In the genomic region with DNA sequence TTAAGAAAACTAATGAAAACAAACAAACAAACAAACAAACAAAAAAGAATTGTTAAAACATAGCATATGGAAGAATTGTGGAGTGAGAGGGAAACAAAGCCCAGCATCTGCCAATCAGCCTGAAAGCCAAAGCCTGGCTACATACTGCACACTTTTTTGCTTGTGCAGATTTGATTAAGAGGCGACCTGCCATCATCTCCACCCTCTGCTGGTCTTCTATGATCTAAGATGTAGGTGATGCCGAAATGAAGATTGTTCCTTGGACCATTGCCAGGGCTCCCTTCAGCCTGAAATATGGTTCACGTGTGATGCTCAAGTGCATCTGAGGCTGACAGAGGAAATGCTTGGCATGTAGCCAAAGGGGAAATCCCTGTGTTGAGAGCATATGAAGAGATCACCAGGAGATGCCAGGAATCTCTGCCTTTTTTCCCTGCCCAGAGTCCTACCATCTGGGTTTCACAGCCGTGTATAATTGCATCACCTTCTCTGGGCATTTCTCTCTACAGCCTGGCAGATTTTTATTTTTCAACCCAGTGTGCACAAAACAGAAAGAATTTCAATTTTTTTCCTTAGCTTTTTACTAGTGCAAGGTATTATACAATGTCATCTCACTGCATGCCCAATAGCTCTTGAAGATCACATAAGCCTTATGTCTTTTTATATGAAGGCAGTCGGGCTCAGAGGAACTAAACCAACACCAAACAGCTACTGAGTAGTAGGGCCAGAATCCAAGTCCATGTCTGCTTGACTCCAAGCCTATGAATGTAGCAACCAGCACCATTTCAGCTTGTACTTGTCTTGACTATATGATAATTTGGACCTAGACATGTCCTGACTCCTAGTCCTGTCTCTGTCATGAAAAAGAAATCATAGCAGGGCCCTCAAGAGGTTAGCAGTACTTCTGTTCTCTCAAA, we compare ENCODE assay signal across 10 mouse cellular contexts. TPM values are rescaled to one million over a fixed set of nuclear protein-coding genes. Genes with fewer than 3 reads are reported as not detected.
DNase-seq lines count a peak whose midpoint lies in the region; ATAC-seq lines count a peak whose summit lies in the region.
"Had no signal": no experiment of that assay in that cellular context is flagged by ENCODE, and none has a peak within 500 bp of the region (broad histone marks: within the 10 kb centered on the region; RNA-seq: fewer than 3 reads in every experiment).

No protein-coding gene starts in this region.

- no peaks in the 10 kb centered on the region; the same call in 1 of the 2 replicates for H3K27me3 ChIP-seq in forebrain, embryonic 15.5 days
- peaks cover 5% of the 10 kb centered on the region; the same call in 1 of the 2 replicates for H3K27me3 ChIP-seq in forebrain, embryonic 10.5 days (ENCODE audit: poor library complexity, severe bottlenecking)
- H3K27me3 ChIP-seq in liver, embryonic 11.5 days (replicated peaks; ENCODE audit: control insufficient read depth, insufficient read depth, low read length): no peaks in the 10 kb centered on the region
- no peaks in the 10 kb centered on the region for H3K27me3 ChIP-seq in neural tube, embryonic 14.5 days (ENCODE audit: control insufficient read depth, insufficient read depth, low read length)

- peak; percentile 83 for ATAC-seq in forebrain, embryonic 15.5 days (replicated peaks)
- no peak for ATAC-seq in liver, embryonic 11.5 days (replicated peaks; ENCODE audit: low FRiP score)
- peak; percentile 79; the same call in 1 of the 2 replicates for ATAC-seq in neural tube, embryonic 14.5 days (ENCODE audit: low read depth)

- H3K27ac ChIP-seq in forebrain, embryonic 15.5 days (replicated peaks): peak overlapping the region; percentile 4; the same call in 1 of the 2 replicates
- H3K27ac ChIP-seq in forebrain, embryonic 10.5 days: no peak overlapping the region
- no peak overlapping the region for H3K27ac ChIP-seq in liver, embryonic 11.5 days (ENCODE audit: low read depth, low read length)
- H3K27ac ChIP-seq in neural tube, embryonic 14.5 days (ENCODE audit: low read depth, low read length): no peak overlapping the region

- H3K9ac ChIP-seq in forebrain, embryonic 15.5 days (replicated peaks): no peak overlapping the region
- no peak overlapping the region for H3K9ac ChIP-seq in liver, embryonic 11.5 days (ENCODE audit: low read depth, low read length)
- H3K9ac ChIP-seq in neural tube, embryonic 14.5 days (replicated peaks; ENCODE audit: low read depth, low read length): no peak overlapping the region

- no peak for DNase-seq in forebrain, embryonic 10.5 days (ENCODE audit: extremely low spot score, low spot score)
- peak; percentile 9 for DNase-seq in liver
- no peak for DNase-seq in liver, embryonic 11.5 days (ENCODE audit: low spot score)
- DNase-seq in cerebellum, postnatal 25 days: peak; percentile 71 to 78
- no peak for DNase-seq in spleen, postnatal 10 days (ENCODE audit: low spot score in 2 of 2)
- no peak for DNase-seq in thymus, postnatal 4 days

- 27% methylated on average over 5 of the region's 5 CpGs for WGBS in forebrain, embryonic 15.5 days
- 83% methylated on average over 5 of the region's 5 CpGs for WGBS in forebrain, embryonic 10.5 days
- WGBS in liver, embryonic 11.5 days: 58% methylated on average over 5 of the region's 5 CpGs
- WGBS in neural tube, embryonic 14.5 days: 40% methylated on average over 5 of the region's 5 CpGs

- H3K36me3 ChIP-seq in forebrain, embryonic 15.5 days: no peaks in the 10 kb centered on the region
- H3K36me3 ChIP-seq in forebrain, embryonic 10.5 days (replicated peaks): no peaks in the 10 kb centered on the region
- H3K36me3 ChIP-seq in liver, embryonic 11.5 days (ENCODE audit: control insufficient read depth, insufficient read depth, low read length): no peaks in the 10 kb centered on the region
- H3K36me3 ChIP-seq in neural tube, embryonic 14.5 days (ENCODE audit: control insufficient read depth, insufficient read depth, low read length): no peaks in the 10 kb centered on the region

- H3K4me3 ChIP-seq in forebrain, embryonic 15.5 days: no peak overlapping the region
- H3K4me3 ChIP-seq in forebrain, embryonic 10.5 days: no peak overlapping the region
- no peak overlapping the region for H3K4me3 ChIP-seq in liver, embryonic 11.5 days (ENCODE audit: low read depth, low read length)
- H3K4me3 ChIP-seq in neural tube, embryonic 14.5 days (ENCODE audit: low read depth, low read length): no peak overlapping the region

- peaks cover 31% of the 10 kb centered on the region for H3K4me1 ChIP-seq in forebrain, embryonic 15.5 days
- H3K4me1 ChIP-seq in forebrain, embryonic 10.5 days: peaks cover 17% of the 10 kb centered on the region
- no peaks in the 10 kb centered on the region for H3K4me1 ChIP-seq in liver, embryonic 11.5 days (replicated peaks; ENCODE audit: control insufficient read depth, insufficient read depth, low read length)
- H3K4me1 ChIP-seq in neural tube, embryonic 14.5 days (ENCODE audit: control insufficient read depth, insufficient read depth, low read length): 0 out of 2 replicates have a peak, but pooled peaks cover 6% of the 10 kb centered on the region

- H3K4me2 ChIP-seq in forebrain, embryonic 15.5 days (replicated peaks): no peak overlapping the region
- no peak overlapping the region for H3K4me2 ChIP-seq in liver, embryonic 11.5 days
- H3K4me2 ChIP-seq in neural tube, embryonic 14.5 days (ENCODE audit: low read depth, low read length): no peak overlapping the region

- no peaks in the 10 kb centered on the region for H3K9me3 ChIP-seq in forebrain, embryonic 15.5 days
- no peaks in the 10 kb centered on the region for H3K9me3 ChIP-seq in forebrain, embryonic 10.5 days
- no peaks in the 10 kb centered on the region for H3K9me3 ChIP-seq in liver, embryonic 11.5 days (ENCODE audit: control insufficient read depth, low read length)
- H3K9me3 ChIP-seq in neural tube, embryonic 14.5 days (ENCODE audit: control insufficient read depth, low read length): no peaks in the 10 kb centered on the region

RNA-seq across cellular contexts. Expression of a gene that starts 2.0 kb away (rescaled TPM):
- polyA plus RNA-seq in forebrain, embryonic 15.5 days (2015; fragmentation: Nextera tagmentation; extraction: Ambion mirVana): not detected in 2 replicates
- polyA plus RNA-seq in forebrain, embryonic 10.5 days (2016; fragmentation: Nextera tagmentation; extraction: Ambion mirVana): not detected in 2 replicates
- polyA plus RNA-seq in liver, embryonic 11.5 days (2014; fragmentation: Nextera tagmentation; extraction: Ambion mirVana): not detected in 2 replicates
- not detected in 2 replicates for polyA plus RNA-seq in neural tube, embryonic 14.5 days (2014; fragmentation: Nextera tagmentation; extraction: Ambion mirVana)
- polyA plus RNA-seq: embryonic facial prominence, embryonic 11.5 days; small intestine, adult 2 months had no signal

Comparison
In these comparisons a context has a peak if more than half of its experiments do, and no peak if none do; other contexts are left out.
1. DNase-seq: peak in liver (single experiment) and cerebellum, postnatal 25 days (2 of 2); none in forebrain, embryonic 10.5 days (single experiment), liver, embryonic 11.5 days (single experiment), spleen, postnatal 10 days (0 of 2) and thymus, postnatal 4 days (single experiment).